Mouse (Mus musculus) kidney, adult 2 months (tissue): ENCODE results near the gene Cadm2. TPM values are rescaled to one million over a fixed set of nuclear protein-coding genes. Genes with fewer than 3 reads are reported as not detected.

ENCODE experiments used
- DNase-seq: peaks from one replicate; pipeline ENCODE4 v3.0.0; 2021
- H3K27ac ChIP-seq: fragments of 200-500 bp; 2 replicates; pipeline ENCODE4 v1.5.1; 2012; ENCODE audit warnings: low read depth, low read length, control low read depth, inconsistent platforms; ENCODE audit not compliant: insufficient read depth
- H3K27me3 ChIP-seq: fragments of 200-500 bp; replicated peaks from 2 replicates; pipeline ENCODE4 v1.6.1; 2012; ENCODE audit warnings: mild to moderate bottlenecking, moderate library complexity, low read length, inconsistent platforms; ENCODE audit not compliant: control insufficient read depth, insufficient read depth
- H3K36me3 ChIP-seq: fragments of 200-500 bp; 2 replicates; pipeline ENCODE4 v1.6.1; 2012; ENCODE audit warnings: mild to moderate bottlenecking, moderate library complexity, low read length, inconsistent platforms; ENCODE audit not compliant: control insufficient read depth, insufficient read depth
- H3K4me1 ChIP-seq: fragments of 200-500 bp; 2 replicates; pipeline ENCODE4 v1.6.1; 2011; ENCODE audit warnings: low read length; ENCODE audit not compliant: control insufficient read depth, insufficient read depth
- H3K4me3 ChIP-seq: fragments of 200-500 bp; 2 replicates; pipeline ENCODE4 v1.5.1; 2011; ENCODE audit warnings: mild to moderate bottlenecking, low read depth, low read length, control low read depth; ENCODE audit not compliant: insufficient read depth
- CTCF ChIP-seq: fragments of 200-500 bp; conservative IDR thresholded peaks from 2 replicates; pipeline ENCODE4 v1.5.1; 2011; ENCODE audit warnings: low read depth, mild to moderate bottlenecking, control low read depth, low read length, moderate library complexity, mixed read lengths; ENCODE audit not compliant: insufficient read depth, insufficient read length
- POLR2A ChIP-seq: fragments of 200-500 bp; IDR thresholded peaks from one replicate; pipeline ENCODE4 v1.6.1; 2011; ENCODE audit warnings: low read depth, low read length, control low read depth
- WGBS: fragments of 180-500 bp; shearing (Covaris S2); methylation state at CpG from one replicate; pipeline ENCODE4 v1.1.7; 2018; 5-methylcytosine and 5-hydroxymethylcytosine counted together
- polyA plus RNA-seq: library from polyadenylated mRNA; depleted of rRNA; stranded (reverse); fragments of >200 nt; gene quantifications from 2 replicates; pipeline ENCODE4 v1.2.3, GENCODE M21; 2012

Cadm2 gene
- polyA plus RNA-seq, 1 experiment, result 0.27 TPM

DNA sequence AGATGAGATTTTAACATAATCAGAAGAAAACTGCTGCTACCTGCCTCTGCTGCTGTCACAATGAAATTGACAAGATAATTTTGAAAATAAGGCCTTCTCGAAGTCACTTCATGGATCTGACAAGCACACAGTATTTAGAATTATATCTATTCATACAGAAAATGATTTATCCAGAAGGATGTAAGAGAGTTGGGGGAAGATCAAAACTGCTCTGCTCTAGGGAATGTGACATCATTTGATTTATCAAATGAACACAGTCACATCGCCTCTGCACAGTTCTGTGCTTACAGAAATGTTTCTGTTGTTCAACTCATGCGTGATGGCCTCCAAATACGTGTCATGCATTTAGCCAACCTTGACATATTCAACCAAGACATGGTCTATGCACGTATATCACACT lies 437.8 kb downstream of the Cadm2 start:
- no peak for TF ChIP-seq POLR2A

DNA sequence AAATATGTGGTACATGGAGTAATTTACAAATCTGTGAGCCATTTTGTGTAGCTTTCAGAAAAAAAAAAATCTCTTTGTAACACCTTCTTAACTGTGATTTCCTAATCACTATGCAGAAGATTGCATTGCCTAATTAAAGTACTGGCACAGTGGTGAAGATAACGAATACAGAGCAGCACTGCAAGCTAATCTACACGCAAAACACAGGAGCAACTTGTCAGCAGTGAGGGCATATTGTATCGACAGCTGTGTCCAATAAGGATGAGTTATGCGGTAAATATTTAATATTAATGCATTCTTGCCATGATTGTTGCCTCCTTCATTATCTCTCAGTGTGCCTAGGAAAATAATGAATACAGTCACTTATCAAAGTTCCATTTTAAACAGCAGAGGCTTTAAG lies 445.3 kb downstream of the Cadm2 start:
- 86% methylated on average over 4 of the region's 4 CpGs for WGBS
- no peak for DNase-seq
- no peaks in the 10 kb centered on the region for H3K4me1 ChIP-seq
- H3K27ac ChIP-seq, result no peak overlapping the region
- no peaks in the 10 kb centered on the region for H3K36me3 ChIP-seq
- no peak overlapping the region for H3K4me3 ChIP-seq
- no peaks in the 10 kb centered on the region for H3K27me3 ChIP-seq
- TF ChIP-seq POLR2A (no peak), CTCF (no peak)

More for the DNA sequence above, 437.8 kb downstream of the Cadm2 start:
- Histone ChIP-seq H3K36me3 (no peaks in the 10 kb centered on the region), H3K4me1 (no peaks in the 10 kb centered on the region), H3K4me3 (no peak overlapping the region), H3K27me3 (no peaks in the 10 kb centered on the region), H3K27ac (no peak overlapping the region)
- 66% methylated on average over 5 of the region's 5 CpGs for WGBS
- no peak for DNase-seq

DNA sequence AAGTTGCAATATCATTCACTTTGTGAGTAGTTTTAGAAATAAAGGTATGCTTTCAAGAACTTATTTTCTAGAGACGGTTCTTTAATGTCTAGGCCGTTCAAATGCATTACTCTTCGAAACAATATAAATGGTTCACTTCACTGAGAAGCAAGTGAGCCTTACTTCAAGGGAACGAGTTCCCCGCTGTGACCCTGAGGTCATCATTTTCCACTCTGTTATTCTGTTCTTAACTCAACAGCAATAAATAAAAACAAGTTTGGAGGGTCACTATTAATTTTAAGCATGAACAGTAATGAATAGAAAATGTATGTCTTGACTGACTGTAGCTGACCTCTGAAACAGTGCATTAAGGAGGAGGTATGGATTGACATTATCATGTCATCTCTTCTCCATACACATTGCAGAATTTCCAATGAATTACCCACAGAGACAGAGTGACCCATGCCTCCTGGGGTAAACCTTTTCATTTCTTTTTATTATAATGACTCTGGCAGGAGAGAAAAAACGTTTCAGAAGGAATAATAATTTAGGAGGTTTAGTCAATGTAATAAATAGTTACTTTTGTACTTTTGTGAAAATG lies 458.4 kb downstream of the Cadm2 start:
- TF ChIP-seq CTCF, result no peak
- no peak for TF ChIP-seq POLR2A
- 45% methylated on average over 6 of the region's 6 CpGs for WGBS
- no peaks in the 10 kb centered on the region for H3K4me1 ChIP-seq
- no peaks in the 10 kb centered on the region for H3K36me3 ChIP-seq
- no peak for DNase-seq
- no peak overlapping the region for H3K27ac ChIP-seq
- no peak overlapping the region for H3K4me3 ChIP-seq
- no peaks in the 10 kb centered on the region; the same call in 1 of the 2 replicates for H3K27me3 ChIP-seq

DNA sequence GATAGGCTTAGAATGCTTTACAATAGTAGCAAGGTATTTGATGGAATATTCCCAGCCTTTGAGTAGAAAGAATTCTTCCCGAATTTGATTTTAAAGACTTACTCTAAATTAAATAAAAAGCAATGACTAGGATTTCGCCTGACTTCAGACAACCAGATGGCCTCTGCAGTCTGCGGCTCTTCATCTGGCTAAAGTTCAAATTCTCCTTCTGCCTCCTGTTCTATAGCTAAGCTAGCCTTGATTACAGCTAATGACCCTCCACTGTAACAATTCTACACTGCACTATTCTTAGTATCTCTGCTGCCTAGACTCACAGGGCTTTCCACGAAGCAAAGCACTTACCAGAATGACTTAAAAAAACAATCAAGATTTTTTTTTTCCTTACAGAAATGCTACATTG lies 495.9 kb downstream of the Cadm2 start:
- no peaks in the 10 kb centered on the region for H3K4me1 ChIP-seq
- H3K27me3 ChIP-seq, result no peaks in the 10 kb centered on the region
- TF ChIP-seq POLR2A (no peak), CTCF (no peak)
- DNase-seq, result no peak
- WGBS, result 68% methylated on average over 4 of the region's 4 CpGs
- no peak overlapping the region for H3K4me3 ChIP-seq
- H3K27ac ChIP-seq, result no peak overlapping the region
- H3K36me3 ChIP-seq, result no peaks in the 10 kb centered on the region

DNA sequence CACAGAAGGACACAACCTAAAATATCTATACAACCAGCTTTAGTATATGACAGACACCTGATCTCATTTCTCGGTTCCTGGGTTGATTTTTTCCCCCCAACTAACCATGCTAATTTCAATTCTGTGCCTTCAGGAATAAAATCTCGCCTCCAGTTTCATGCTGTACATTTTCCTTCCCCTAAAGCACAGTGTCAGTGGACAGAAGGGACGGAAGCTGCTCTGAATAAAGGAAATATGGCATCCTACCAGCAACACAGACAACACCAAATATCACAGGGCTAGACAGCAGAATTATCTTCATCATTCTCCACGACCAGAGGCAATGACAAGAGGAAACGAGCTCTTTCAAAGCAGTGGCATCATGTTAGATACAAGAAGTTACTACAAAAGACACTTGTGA lies 498.2 kb downstream of the Cadm2 start:
- WGBS, result 64% methylated on average over 5 of the region's 5 CpGs
- no peak for DNase-seq

DNA sequence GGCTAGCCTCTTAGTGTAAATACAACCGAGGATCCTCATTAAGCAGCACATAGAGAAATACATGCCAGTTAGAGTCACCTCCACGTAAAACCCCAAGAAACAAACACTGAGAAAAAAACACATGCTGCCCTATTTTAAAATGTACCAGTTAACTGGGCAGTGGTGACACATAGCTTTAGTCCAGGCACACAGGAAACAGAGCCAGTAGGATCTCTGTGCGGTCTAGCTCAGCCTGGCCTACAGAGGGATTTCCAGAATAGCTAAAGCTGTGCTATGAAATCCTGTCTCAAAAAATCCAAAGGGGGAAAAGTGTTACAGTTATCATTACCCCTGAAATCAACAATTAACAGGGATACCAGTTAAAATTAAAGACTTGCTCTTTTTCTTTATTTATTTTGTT lies 498.9 kb downstream of the Cadm2 start:
- no peaks in the 10 kb centered on the region for H3K36me3 ChIP-seq
- no peak overlapping the region for H3K27ac ChIP-seq
- no peak overlapping the region for H3K4me3 ChIP-seq
- no peaks in the 10 kb centered on the region for H3K27me3 ChIP-seq
- TF ChIP-seq CTCF (no peak), POLR2A (no peak)
- no peaks in the 10 kb centered on the region for H3K4me1 ChIP-seq
- 80% methylated on average over 3 of the region's 3 CpGs for WGBS
- DNase-seq, result no peak

More for the DNA sequence above, 498.2 kb downstream of the Cadm2 start:
- TF ChIP-seq POLR2A (no peak), CTCF (no peak)
- no peaks in the 10 kb centered on the region for H3K36me3 ChIP-seq
- no peaks in the 10 kb centered on the region for H3K4me1 ChIP-seq
- H3K27ac ChIP-seq, result no peak overlapping the region
- no peak overlapping the region for H3K4me3 ChIP-seq
- no peaks in the 10 kb centered on the region for H3K27me3 ChIP-seq

DNA sequence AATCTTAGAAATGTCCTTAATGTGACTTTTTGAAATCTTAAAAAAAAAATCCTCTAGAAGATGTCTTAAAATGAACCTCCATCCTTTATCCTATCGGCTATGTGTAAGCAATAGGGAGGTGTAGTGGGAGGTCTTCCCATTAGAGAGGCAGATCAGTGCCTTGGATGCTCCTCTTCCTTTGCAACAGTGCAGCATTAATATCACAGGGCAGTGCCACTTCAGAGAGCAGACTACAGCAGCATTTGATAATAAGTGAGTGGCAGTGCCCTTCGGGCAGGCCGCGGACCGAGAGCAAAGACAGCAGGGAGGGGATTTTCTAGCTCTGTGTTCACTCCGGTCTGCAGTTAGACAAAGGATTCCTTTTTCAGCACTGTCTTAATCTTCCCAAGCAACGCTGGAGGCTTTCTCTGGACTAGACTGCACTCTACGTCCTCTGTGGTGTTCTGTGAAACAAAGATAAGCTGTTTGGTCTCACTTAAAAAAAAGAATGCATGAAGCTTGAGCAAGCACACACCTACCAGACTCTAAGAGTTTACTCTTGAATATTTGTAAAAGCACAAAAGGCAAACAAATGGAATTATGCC lies 514.1 kb downstream of the Cadm2 start:
- Histone ChIP-seq H3K36me3 (no peaks in the 10 kb centered on the region), H3K27me3 (no peaks in the 10 kb centered on the region), H3K4me3 (no peak overlapping the region), H3K4me1 (no peaks in the 10 kb centered on the region), H3K27ac (no peak overlapping the region)
- WGBS, result 84% methylated on average over 8 of the region's 8 CpGs
- DNase-seq, result no peak
- TF ChIP-seq CTCF (no peak), POLR2A (no peak)

DNA sequence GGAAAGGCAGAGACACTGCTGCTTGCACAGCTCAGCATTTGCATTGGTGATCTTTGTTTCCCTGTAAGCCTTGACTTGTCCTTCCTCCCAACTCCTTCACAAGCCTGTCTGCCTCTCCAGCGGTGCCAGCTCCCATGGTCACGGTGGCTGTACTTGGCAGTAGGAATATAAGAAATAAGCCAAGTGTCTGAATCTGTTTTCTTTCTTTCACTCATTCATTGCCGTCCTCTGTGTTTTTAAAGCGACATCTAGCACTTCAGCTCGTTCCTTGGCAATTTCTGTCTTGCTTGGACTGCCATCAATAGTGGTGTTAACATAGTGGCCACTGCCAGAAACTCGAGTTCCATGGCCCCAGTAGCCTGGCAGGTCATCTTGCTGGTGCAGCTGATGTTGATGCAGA lies 524.0 kb downstream of the Cadm2 start:
- H3K36me3 ChIP-seq, result no peaks in the 10 kb centered on the region
- no peaks in the 10 kb centered on the region for H3K27me3 ChIP-seq
- no peak for DNase-seq
- H3K4me3 ChIP-seq, result no peak overlapping the region
- 69% methylated on average over 6 of the region's 6 CpGs for WGBS
- H3K27ac ChIP-seq, result no peak overlapping the region
- H3K4me1 ChIP-seq, result no peaks in the 10 kb centered on the region
- TF ChIP-seq CTCF, result no peak
- no peak for TF ChIP-seq POLR2A
